Mouse (Mus musculus): ENCODE measurements around the gene Egfl6. TPM values are rescaled to one million over a fixed set of nuclear protein-coding genes. Genes with fewer than 3 reads are reported as not detected.

Gene Egfl6
- not detected for polyA plus RNA-seq (2017; shearing (Covaris generic))

GRCm38 (mm10) chrX:166584947-166585824 is at the start of gene Egfl6:
Gene Egfl6, minus strand, starts transcription at chrX:166585720.

GRCm38 (mm10) chrX:166518345-166518744 is 67.2 kb downstream of the Egfl6 start, which contains the start of gene Tceanc:
Gene Tceanc, minus strand, starts transcription at chrX:166518567.

GRCm38 (mm10) chrX:166479365-166479983 is 106.0 kb downstream of the Egfl6 start, which contains the start of gene Rab9:
Gene Rab9, minus strand, starts transcription at chrX:166479867.

Other genes starting within 250 kb of the Egfl6 start
- gene Trappc2, start 145.1 kb downstream of the Egfl6 start, polyA plus RNA-seq (2017; shearing (Covaris generic)) = 13.1 TPM
- 9.2 TPM for gene Ofd1, start 145.0 kb downstream of the Egfl6 start, polyA plus RNA-seq (2017; shearing (Covaris generic))
- gene Rab9, start 105.9 kb downstream of the Egfl6 start, polyA plus RNA-seq (2017; shearing (Covaris generic)) = 29.7 TPM
- gene Tceanc, start 67.2 kb downstream of the Egfl6 start, polyA plus RNA-seq (2017; shearing (Covaris generic)) = 3.7 TPM